Comparison of ENCODE assay signal across 11 mouse cellular contexts in the genomic region with DNA sequence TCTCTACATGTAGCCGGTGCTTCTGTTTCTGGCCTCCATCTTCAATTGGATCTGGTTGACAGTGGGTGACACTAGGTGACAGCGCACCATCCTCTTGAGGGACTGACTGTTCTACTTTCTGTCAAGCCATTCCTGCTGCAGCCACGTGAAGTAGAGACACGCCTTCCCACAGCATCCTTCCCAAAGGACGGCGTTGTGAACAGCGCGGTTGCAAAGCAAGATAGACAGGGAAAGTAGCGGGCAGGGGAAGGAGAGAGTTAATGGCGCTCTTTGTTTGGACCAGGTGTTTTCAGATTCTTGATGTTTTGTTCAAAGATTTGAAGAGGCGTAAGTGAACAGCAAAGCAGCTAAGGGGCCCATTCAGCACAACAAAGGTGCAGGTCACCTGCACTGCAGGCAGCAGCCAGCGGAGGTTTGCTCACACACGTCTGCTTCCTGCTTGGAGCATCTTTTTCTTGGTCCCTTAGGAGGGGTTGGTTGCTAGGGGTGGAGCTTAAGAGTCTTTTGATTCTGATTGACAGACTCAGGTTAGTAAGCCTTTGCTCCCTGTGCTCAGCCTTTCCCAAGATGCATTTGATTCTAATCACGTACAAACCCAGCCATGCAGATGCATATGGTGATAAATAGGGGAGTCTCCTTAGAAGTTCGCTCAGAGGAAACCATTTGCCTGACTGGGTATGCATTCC. TPM values are rescaled to one million over a fixed set of nuclear protein-coding genes. Genes with fewer than 3 reads are reported as not detected.
A peak's percentile ranks its signal among the peaks of the same experiment; 100 is the strongest.
DNase-seq lines count a peak whose midpoint lies in the region; ATAC-seq and TF ChIP-seq lines count a peak whose summit lies in the region.
"Had no signal": no experiment of that assay in that cellular context is flagged by ENCODE, and none has a peak within 500 bp of the region (broad histone marks: within the 10 kb centered on the region; RNA-seq: fewer than 3 reads in every experiment).

No protein-coding gene starts in this region.

- no peak overlapping the region for H3K27ac ChIP-seq in neural tube, embryonic 11.5 days (ENCODE audit: low read depth, low read length)
- no peak overlapping the region for H3K27ac ChIP-seq in embryonic facial prominence, embryonic 15.5 days (replicated peaks)
- H3K27ac ChIP-seq in hindbrain, embryonic 15.5 days (replicated peaks) = peak overlapping the region; percentile 46
- H3K27ac ChIP-seq in neural tube, embryonic 14.5 days (ENCODE audit: low read depth, low read length) = no peak overlapping the region

- no peaks in the 10 kb centered on the region for H3K27me3 ChIP-seq in neural tube, embryonic 11.5 days (ENCODE audit: control insufficient read depth, insufficient read depth, low read length)
- no peaks in the 10 kb centered on the region for H3K27me3 ChIP-seq in embryonic facial prominence, embryonic 15.5 days
- no peaks in the 10 kb centered on the region for H3K27me3 ChIP-seq in hindbrain, embryonic 15.5 days
- no peaks in the 10 kb centered on the region for H3K27me3 ChIP-seq in neural tube, embryonic 14.5 days (ENCODE audit: control insufficient read depth, insufficient read depth, low read length)
- H3K27me3 ChIP-seq: heart, embryonic 12.5 days had no signal

- H3K9ac ChIP-seq in neural tube, embryonic 11.5 days (ENCODE audit: low read length) = no peak overlapping the region
- H3K9ac ChIP-seq in embryonic facial prominence, embryonic 15.5 days = no peak overlapping the region
- no peak overlapping the region for H3K9ac ChIP-seq in hindbrain, embryonic 15.5 days
- H3K9ac ChIP-seq in neural tube, embryonic 14.5 days (replicated peaks; ENCODE audit: low read depth, low read length) = no peak overlapping the region
- H3K9ac ChIP-seq: heart, embryonic 12.5 days had no signal

- H3K36me3 ChIP-seq in neural tube, embryonic 11.5 days (ENCODE audit: control insufficient read depth, insufficient read depth, low read length) = no peaks in the 10 kb centered on the region
- no peaks in the 10 kb centered on the region for H3K36me3 ChIP-seq in embryonic facial prominence, embryonic 15.5 days
- no peaks in the 10 kb centered on the region for H3K36me3 ChIP-seq in hindbrain, embryonic 15.5 days
- H3K36me3 ChIP-seq in neural tube, embryonic 14.5 days (ENCODE audit: control insufficient read depth, insufficient read depth, low read length) = no peaks in the 10 kb centered on the region
- H3K36me3 ChIP-seq: heart, embryonic 12.5 days had no signal

- 41% methylated on average over 15 of the region's 15 CpGs for WGBS in neural tube, embryonic 11.5 days
- WGBS in embryonic facial prominence, embryonic 15.5 days = 31% methylated on average over 15 of the region's 15 CpGs
- 24% methylated on average over 15 of the region's 15 CpGs for WGBS in hindbrain, embryonic 15.5 days
- WGBS in neural tube, embryonic 14.5 days = 31% methylated on average over 15 of the region's 15 CpGs
- 59% methylated on average over 15 of the region's 15 CpGs for WGBS in lung, adult 2 months

- H3K9me3 ChIP-seq in neural tube, embryonic 11.5 days (ENCODE audit: control insufficient read depth, low read length) = no peaks in the 10 kb centered on the region
- H3K9me3 ChIP-seq in embryonic facial prominence, embryonic 15.5 days (replicated peaks) = no peaks in the 10 kb centered on the region
- no peaks in the 10 kb centered on the region for H3K9me3 ChIP-seq in hindbrain, embryonic 15.5 days
- H3K9me3 ChIP-seq in neural tube, embryonic 14.5 days (ENCODE audit: control insufficient read depth, low read length) = no peaks in the 10 kb centered on the region
- H3K9me3 ChIP-seq: heart, embryonic 12.5 days had no signal

- no peaks in the 10 kb centered on the region for H3K4me1 ChIP-seq in neural tube, embryonic 11.5 days (ENCODE audit: control insufficient read depth, insufficient read depth, low read length)
- H3K4me1 ChIP-seq in embryonic facial prominence, embryonic 15.5 days = no peaks in the 10 kb centered on the region
- H3K4me1 ChIP-seq in hindbrain, embryonic 15.5 days (replicated peaks) = peaks cover 13% of the 10 kb centered on the region
- no peaks in the 10 kb centered on the region for H3K4me1 ChIP-seq in neural tube, embryonic 14.5 days (ENCODE audit: control insufficient read depth, insufficient read depth, low read length)
- H3K4me1 ChIP-seq in lung, adult 2 months (ENCODE audit: control insufficient read depth, insufficient read depth, low read length) = no peaks in the 10 kb centered on the region

- H3K4me2 ChIP-seq in neural tube, embryonic 11.5 days (ENCODE audit: low read depth) = no peak overlapping the region
- H3K4me2 ChIP-seq in embryonic facial prominence, embryonic 15.5 days (replicated peaks) = no peak overlapping the region
- H3K4me2 ChIP-seq in hindbrain, embryonic 15.5 days = peak overlapping the region; percentile 33
- H3K4me2 ChIP-seq in neural tube, embryonic 14.5 days (ENCODE audit: low read depth, low read length) = no peak overlapping the region
- H3K4me2 ChIP-seq: heart, embryonic 12.5 days had no signal

- DNase-seq in neural tube, embryonic 11.5 days (ENCODE audit: low spot score) = no peak
- no peak for DNase-seq in neural tube, embryonic 10.5 days (ENCODE audit: extremely low spot score, low spot score)
- no peak for DNase-seq in heart, postnatal 10 days
- no peak for DNase-seq in ovary, adult 18-20 months (ENCODE audit: low spot score)
- DNase-seq in lung, adult 2 months = no peak
- DNase-seq: cerebellum, postnatal 14 days had no signal

- peak; percentile 50 for ATAC-seq in neural tube, embryonic 11.5 days (ENCODE audit: insufficient read depth, low FRiP score, low TSS enrichment)
- ATAC-seq in embryonic facial prominence, embryonic 15.5 days (ENCODE audit: insufficient number of reproducible peaks, low FRiP score, low TSS enrichment, low read depth) = 0 out of 2 replicates have a peak, but pooled peaks have one; percentile 39
- ATAC-seq in hindbrain, embryonic 15.5 days (ENCODE audit: low FRiP score, low read depth) = peak; percentile 89
- ATAC-seq in neural tube, embryonic 14.5 days (ENCODE audit: low read depth) = peak; percentile 87
- ATAC-seq: intestine, embryonic 16.5 days had no signal

- intact Hi-C loops in heart, postnatal 10 days (cut with DNase I) = no loop called here

- no peak for TF ChIP-seq CTCF in lung, adult 2 months (IDR thresholded peaks at IDR 0.05; ENCODE audit: insufficient read depth, low read length)

- H3K4me3 ChIP-seq in neural tube, embryonic 11.5 days (ENCODE audit: low read depth, low read length) = no peak overlapping the region
- H3K4me3 ChIP-seq in embryonic facial prominence, embryonic 15.5 days (replicated peaks) = no peak overlapping the region
- H3K4me3 ChIP-seq in hindbrain, embryonic 15.5 days = 0 out of 2 replicates have a peak overlapping the region, but pooled peaks have one; percentile 9
- H3K4me3 ChIP-seq in neural tube, embryonic 14.5 days (ENCODE audit: low read depth, low read length) = no peak overlapping the region
- no peak overlapping the region for H3K4me3 ChIP-seq in lung, adult 2 months (replicated peaks; ENCODE audit: extremely low read depth, low read depth, low read length)
- H3K4me3 ChIP-seq: heart, embryonic 12.5 days had no signal

- no peak for TF ChIP-seq POLR2A in lung, adult 2 months (IDR thresholded peaks at IDR 0.05; ENCODE audit: borderline replicate concordance, extremely low read depth, low read depth, low read length)

RNA-seq across cellular contexts. Expression of gene Setd7, which starts 29.7 kb away (rescaled TPM):
- polyA plus RNA-seq in neural tube, embryonic 11.5 days (2014; fragmentation: Nextera tagmentation; extraction: Ambion mirVana) = 4.2 and 4.8 TPM in 2 replicates
- 3.6 and 4.2 TPM in 2 replicates for polyA plus RNA-seq in embryonic facial prominence, embryonic 15.5 days (2015; fragmentation: Nextera tagmentation; extraction: Ambion mirVana)
- 2.6 and 2.9 TPM in 2 replicates for polyA plus RNA-seq in hindbrain, embryonic 15.5 days (2015; fragmentation: Nextera tagmentation; extraction: Ambion mirVana)
- polyA plus RNA-seq in neural tube, embryonic 14.5 days (2014; fragmentation: Nextera tagmentation; extraction: Ambion mirVana) = 3.0 and 4.2 TPM in 2 replicates
- 10 to 100 TPM; 57.0 to 67.0 TPM for total RNA-seq in heart, postnatal 10 days (2021)
- polyA plus RNA-seq in lung, adult 2 months (2012; rRNA removed) = 16.8 and 23.5 TPM in 2 replicates

Comparison
In these comparisons a context has a peak if more than half of its experiments do, and no peak if none do; other contexts are left out.
1. ATAC-seq: peak in every context shown above with its lines; median percentile 89 in hindbrain, embryonic 15.5 days; 87 in neural tube, embryonic 14.5 days; 50 in neural tube, embryonic 11.5 days; 39 in embryonic facial prominence, embryonic 15.5 days.